Mouse (Mus musculus) testis, adult 2 months (tissue): ENCODE measurements around the gene Smlr1.

Experiments used
- CTCF ChIP-seq: fragments of 200-500 bp; IDR thresholded peaks from 2 replicates; pipeline ENCODE4 v1.5.1; 2012; ENCODE audit warnings: low read depth, mild to moderate bottlenecking, inconsistent platforms, low read length, moderate library complexity; ENCODE audit not compliant: control insufficient read depth, insufficient read depth, insufficient replicate concordance
- POLR2A ChIP-seq: fragments of 200-500 bp; IDR thresholded peaks from 2 replicates; pipeline ENCODE4 v1.6.1; 2012; ENCODE audit warnings: low read depth, mild to moderate bottlenecking, inconsistent platforms, low read length, moderate library complexity; ENCODE audit not compliant: control insufficient read depth

DNA sequence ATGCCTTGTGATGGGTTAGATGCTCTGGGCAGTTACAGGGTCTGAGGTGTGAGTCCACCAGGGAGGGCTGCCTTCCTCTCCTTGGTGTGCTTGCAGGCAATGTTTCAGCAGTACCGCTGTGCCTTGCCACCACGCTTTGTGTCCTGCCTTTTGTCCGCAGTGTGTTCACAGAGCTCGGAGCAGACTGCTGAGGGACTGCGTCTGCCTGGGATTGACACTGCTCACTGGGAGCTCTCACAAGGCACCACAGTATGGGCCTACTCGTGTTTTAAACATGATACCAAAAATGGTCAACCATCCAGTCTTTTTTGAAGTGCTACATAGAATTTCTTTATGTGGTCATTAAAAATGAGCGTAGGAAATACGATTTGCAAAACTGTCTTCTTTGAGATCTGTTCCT, 12.3 kb downstream of the Smlr1 start:
- TF ChIP-seq POLR2A (no peak), CTCF (no peak)
